Mouse (Mus musculus): ENCODE measurements around the gene Mbnl2.

- TF ChIP-seq CTCF (IDR thresholded peaks at IDR 0.05; ENCODE audit: extremely low read depth, insufficient read length, insufficient replicate concordance, low read depth, low read length) (no peak), POLR2A (IDR thresholded peaks at IDR 0.05; ENCODE audit: low read depth, low read length) (no peak)
Observed at GRCm38 (mm10) chr14:120371174-120371573, 95.7 kb downstream of the Mbnl2 start.

Data from small intestine, adult 2 months (tissue).